Mouse (Mus musculus): ENCODE measurements around the gene Irf8. TPM values are rescaled to one million over a fixed set of nuclear protein-coding genes. Genes with fewer than 3 reads are reported as not detected.
"Not testable (repeated sequence)": the region's sequence is repeated elsewhere in the genome, so short reads cannot be mapped to it uniquely, and the experiment has no call there.

Gene Irf8
- total RNA-seq, 2 experiments from 2014 or later = 4.9 to 5.8 TPM

GRCm38 (mm10) chr8:120715996-120716680 is 20.0 kb upstream of the Irf8 start:
- intact Hi-C loops (cut with DNase I) = no loop called here
- DNase-seq (ENCODE audit: low spot score in 2 of 2) = no peak

GRCm38 (mm10) chr8:120719586-120720236 is 16.4 kb upstream of the Irf8 start:
- intact Hi-C loops (cut with DNase I) = no loop called here
- DNase-seq (ENCODE audit: low spot score in 2 of 2) = no peak

- intact Hi-C loops (cut with DNase I) = no loop called here
- no peak for DNase-seq (ENCODE audit: low spot score in 2 of 2)
These were observed 13.1 kb upstream of the Irf8 start for GRCm38 (mm10) chr8:120723025-120723424.

- intact Hi-C loops (cut with DNase I); DNase-seq (ENCODE audit: low spot score in 2 of 2): not testable (repeated sequence)
These were observed 12.1 kb upstream of the Irf8 start for GRCm38 (mm10) chr8:120724096-120724495.

- DNase-seq (ENCODE audit: low spot score in 2 of 2) = no peak
- intact Hi-C loops (cut with DNase I) = no loop called here
These were observed 11.2 kb upstream of the Irf8 start for GRCm38 (mm10) chr8:120724816-120725575.

GRCm38 (mm10) chr8:120725576-120725950 is 10.6 kb upstream of the Irf8 start:
- DNase-seq (ENCODE audit: low spot score in 2 of 2) = no peak
- intact Hi-C loops (cut with DNase I) = no loop called here

GRCm38 (mm10) chr8:120726051-120726450 is 10.1 kb upstream of the Irf8 start:
- intact Hi-C loops (cut with DNase I) = no loop called here
- DNase-seq (ENCODE audit: low spot score in 2 of 2) = no peak

- intact Hi-C loops (cut with DNase I) = no loop called here
These were observed 7.5 kb upstream of the Irf8 start for GRCm38 (mm10) chr8:120728488-120729160.

GRCm38 (mm10) chr8:120731582-120731981 is 4.6 kb upstream of the Irf8 start:
- DNase-seq (ENCODE audit: low spot score in 2 of 2) = no peak
- intact Hi-C loops (cut with DNase I) = no loop called here

More at GRCm38 (mm10) chr8:120728488-120729160, 7.5 kb upstream of the Irf8 start:
- no peak for DNase-seq (ENCODE audit: low spot score in 2 of 2)

GRCm38 (mm10) chr8:120732068-120732467 is 4.1 kb upstream of the Irf8 start:
- intact Hi-C loops (cut with DNase I) = no loop called here
- no peak for DNase-seq (ENCODE audit: low spot score in 2 of 2)

- no peak for DNase-seq (ENCODE audit: low spot score in 2 of 2)
- intact Hi-C loops (cut with DNase I) = no loop called here
These were observed 328 bp downstream of the Irf8 start for GRCm38 (mm10) chr8:120736486-120736885.

- intact Hi-C loops (cut with DNase I) = no loop called here
- DNase-seq (ENCODE audit: low spot score in 2 of 2) = no peak
These were observed 1.0 kb downstream of the Irf8 start for GRCm38 (mm10) chr8:120737166-120737565.

- no peak for DNase-seq (ENCODE audit: low spot score in 2 of 2)
- intact Hi-C loops (cut with DNase I) = no loop called here
These were observed 2.6 kb downstream of the Irf8 start for GRCm38 (mm10) chr8:120738771-120739170.

GRCm38 (mm10) chr8:120739526-120739925 is 3.4 kb downstream of the Irf8 start:
- intact Hi-C loops (cut with DNase I) = no loop called here
- no peak for DNase-seq (ENCODE audit: low spot score in 2 of 2)

GRCm38 (mm10) chr8:120740579-120740978 is 4.4 kb downstream of the Irf8 start:
- no peak for DNase-seq (ENCODE audit: low spot score in 2 of 2)
- intact Hi-C loops (cut with DNase I) = no loop called here

GRCm38 (mm10) chr8:120741001-120741400 is 4.8 kb downstream of the Irf8 start:
- DNase-seq (ENCODE audit: low spot score in 2 of 2) = peak in 1 of 2 experiments; percentile 52

GRCm38 (mm10) chr8:120741815-120742530 is 5.8 kb downstream of the Irf8 start:
- intact Hi-C loops (cut with DNase I) = no loop called here
- no peak for DNase-seq (ENCODE audit: low spot score in 2 of 2)

More at GRCm38 (mm10) chr8:120741001-120741400, 4.8 kb downstream of the Irf8 start:
- intact Hi-C loops (cut with DNase I) = no loop called here

- no peak for DNase-seq (ENCODE audit: low spot score in 2 of 2)
- intact Hi-C loops (cut with DNase I) = no loop called here
These were observed 7.2 kb downstream of the Irf8 start for GRCm38 (mm10) chr8:120743149-120743897.

- DNase-seq (ENCODE audit: low spot score in 2 of 2) = no peak
- intact Hi-C loops (cut with DNase I) = no loop called here
These were observed 7.7 kb downstream of the Irf8 start for GRCm38 (mm10) chr8:120743898-120744290.
